Mouse (Mus musculus) thymus, adult 2 months (tissue): Measurements from ENCODE around the gene Tom1.

Source experiments
- CTCF ChIP-seq: fragments of 200-500 bp; IDR thresholded peaks from 2 replicates; pipeline ENCODE4 v1.5.1; 2012; ENCODE audit warnings: mild to moderate bottlenecking, control low read depth, low read length, moderate library complexity, borderline replicate concordance; ENCODE audit not compliant: control insufficient read depth, poor library complexity, insufficient read depth; ENCODE audit errors: extremely low read depth
- POLR2A ChIP-seq: fragments of 200-500 bp; IDR thresholded peaks from 2 replicates; pipeline ENCODE4 v1.6.1; 2012; ENCODE audit warnings: mild to moderate bottlenecking, low read length, control low read depth, moderate library complexity; ENCODE audit not compliant: control insufficient read depth, poor library complexity, insufficient read depth; ENCODE audit errors: extremely low read depth

GRCm38 (mm10) chr8:75103376-75103878 lies 69.9 kb downstream of the Tom1 start:
- TF ChIP-seq CTCF (no peak), POLR2A (no peak)
